Mouse (Mus musculus) T-helper 1 cell (primary cell): Measurements from ENCODE around the gene Hils1.
"Not testable (repeated sequence)": the region's sequence is repeated elsewhere in the genome, so short reads cannot be mapped to it uniquely, and the experiment has no call there.

Source experiments
- in situ Hi-C: fragments of 300-600 bp; cut with MboI, MseI; formaldehyde crosslinking; loops from one replicate; pipeline ENCODE4 v1.15.1; 2025; ENCODE audit warnings: high pct_unique_total_duplicates

Gene Hils1

DNA sequence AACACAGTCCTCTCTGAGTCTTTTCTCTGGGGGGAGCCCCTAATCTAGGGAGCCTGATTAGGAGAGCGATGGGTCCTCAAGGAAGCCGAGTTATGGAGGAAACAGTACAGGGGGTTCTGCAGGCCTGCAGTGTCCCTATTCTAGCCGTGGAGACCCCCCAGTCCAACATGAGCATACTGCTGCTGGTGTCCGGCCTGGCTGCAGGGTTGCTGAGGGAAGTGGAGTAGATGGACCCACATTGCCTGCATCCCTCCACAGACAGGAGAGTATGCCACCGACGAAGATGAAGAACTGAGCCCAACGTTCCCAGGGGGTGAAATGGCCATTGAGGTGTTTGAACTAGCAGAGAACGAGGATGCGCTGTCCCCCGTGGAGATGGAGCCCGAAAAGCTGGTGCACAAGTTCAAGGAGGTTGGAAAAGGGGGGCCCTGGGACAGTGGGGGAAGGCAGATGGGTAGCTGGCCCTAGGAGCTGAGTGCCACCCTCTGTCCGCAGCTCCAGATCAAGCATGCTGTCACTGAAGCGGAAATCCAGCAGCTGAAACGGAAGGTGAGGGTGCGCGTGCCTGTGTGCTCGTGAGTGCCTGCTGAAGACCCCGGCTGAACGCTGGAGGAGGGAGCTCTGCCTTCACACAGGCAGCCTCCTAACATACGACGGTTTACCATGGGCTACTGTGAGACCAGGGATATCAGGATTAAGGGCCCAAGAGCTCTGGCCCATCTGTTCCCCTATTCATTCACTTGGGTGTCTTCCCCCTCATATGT is 34.4 kb downstream of the Hils1 start:
- in situ Hi-C loops, result no loop called here

DNA sequence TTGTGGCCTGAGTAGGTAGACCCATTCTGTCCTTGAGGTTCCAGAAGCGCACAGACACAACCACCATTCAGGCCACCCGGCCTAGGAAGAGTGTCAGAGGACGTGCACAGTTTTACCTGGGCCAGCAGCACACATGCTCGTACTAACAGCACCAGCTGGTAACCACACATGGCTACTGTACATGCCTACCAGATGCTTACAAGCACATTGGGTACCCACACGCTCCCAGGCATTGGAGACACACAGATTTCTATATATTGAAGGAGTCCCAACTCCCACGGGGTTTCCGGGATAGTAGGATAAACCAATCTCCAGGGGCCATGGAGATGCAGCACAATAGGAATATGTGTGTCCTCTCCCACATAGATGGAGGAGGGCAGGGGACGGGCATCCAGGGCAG is 35.3 kb downstream of the Hils1 start:
- in situ Hi-C loops, result no loop called here

DNA sequence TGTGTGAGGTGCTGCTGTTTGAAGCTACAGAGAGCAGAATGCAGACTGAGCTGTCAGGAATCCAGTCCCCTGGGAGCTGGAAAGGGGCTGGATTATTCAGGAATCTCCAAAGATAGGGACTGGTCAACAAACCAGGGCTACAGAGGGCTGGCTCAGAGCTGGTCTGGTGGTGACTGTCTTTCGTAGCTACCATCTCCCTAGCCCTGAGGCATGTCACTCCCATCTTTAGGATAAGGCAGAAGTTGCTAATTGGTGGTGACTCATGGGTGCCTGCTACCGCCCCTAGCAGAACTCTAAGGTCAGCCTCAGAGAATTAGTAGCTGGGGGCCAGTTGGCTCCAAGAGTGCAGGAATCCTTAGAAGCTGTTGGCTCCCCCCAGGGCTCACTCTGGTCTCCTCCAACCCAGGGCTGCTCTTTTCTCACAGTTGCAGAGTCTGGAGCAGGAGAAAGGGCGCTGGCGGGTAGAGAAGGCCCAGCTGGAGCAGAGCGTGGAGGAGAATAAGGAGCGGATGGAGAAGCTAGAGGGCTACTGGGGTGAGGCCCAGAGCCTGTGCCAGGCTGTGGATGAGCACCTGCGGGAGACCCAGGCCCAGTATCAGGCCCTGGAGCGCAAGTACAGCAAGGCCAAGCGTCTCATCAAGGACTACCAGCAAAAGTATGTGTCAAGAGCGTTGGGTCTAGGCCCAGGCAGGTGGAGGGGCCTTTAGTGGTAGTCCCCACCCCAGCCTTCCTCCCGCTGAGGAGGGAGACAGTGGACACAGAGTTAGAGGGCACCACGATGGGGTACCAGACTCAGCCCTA is 36.9 kb downstream of the Hils1 start:
- in situ Hi-C loops, result no loop called here

GRCm38 (mm10) chr11:95004937-95005198 is 37.5 kb downstream of the Hils1 start:
- in situ Hi-C loops, result no loop called here

GRCm38 (mm10) chr11:95006038-95006437 is 38.6 kb downstream of the Hils1 start:
- in situ Hi-C loops, result no loop called here

GRCm38 (mm10) chr11:95006525-95007219 is 39.3 kb downstream of the Hils1 start:
- in situ Hi-C loops, result no loop called here

- in situ Hi-C loops, result no loop called here
Observed at GRCm38 (mm10) chr11:95007418-95007817, 40.0 kb downstream of the Hils1 start.

GRCm38 (mm10) chr11:95008661-95009628 is 41.6 kb downstream of the Hils1 start:
- in situ Hi-C loops, result no loop called here

GRCm38 (mm10) chr11:95009629-95010014 is 42.2 kb downstream of the Hils1 start, which contains the start of gene Samd14:
Gene Samd14, plus strand, starts transcription at chr11:95009879.
- in situ Hi-C loops, result no loop called here

- in situ Hi-C loops, result no loop called here
Observed at GRCm38 (mm10) chr11:95010141-95010739, 42.8 kb downstream of the Hils1 start.

- in situ Hi-C loops, result not testable (repeated sequence)
Observed at GRCm38 (mm10) chr11:95010841-95011403, 43.5 kb downstream of the Hils1 start.

- in situ Hi-C loops, result no loop called here
Observed at GRCm38 (mm10) chr11:95011416-95011815, 44.0 kb downstream of the Hils1 start.

- in situ Hi-C loops, result no loop called here
Observed at GRCm38 (mm10) chr11:95012075-95012474, 44.7 kb downstream of the Hils1 start.

DNA sequence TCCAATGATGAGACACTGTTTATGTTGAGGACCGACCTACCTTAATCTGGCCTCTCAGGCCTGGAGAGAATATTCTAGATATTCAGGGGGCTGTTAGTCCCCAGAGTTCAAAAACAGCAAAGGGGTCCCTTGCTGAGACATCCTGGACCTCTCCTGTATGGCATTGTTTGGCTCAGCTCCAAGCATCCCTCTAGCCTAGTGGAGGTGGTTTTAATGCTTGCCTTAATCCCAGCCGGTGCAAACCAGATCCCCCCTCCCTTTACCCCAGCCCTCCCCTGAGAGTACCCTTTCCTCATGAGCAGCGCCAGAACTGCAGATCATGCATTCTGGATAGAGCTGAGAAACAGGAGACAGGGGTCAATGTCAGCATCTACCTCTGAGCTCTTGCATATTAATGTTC is 45.1 kb downstream of the Hils1 start:
- in situ Hi-C loops, result no loop called here

- in situ Hi-C loops, result no loop called here
Observed at GRCm38 (mm10) chr11:95015484-95015883, 48.1 kb downstream of the Hils1 start.
